Mouse (Mus musculus) heart, embryonic 14.5 days (tissue): ENCODE data around the gene Sf3a2. TPM values are rescaled to one million over a fixed set of nuclear protein-coding genes. Genes with fewer than 3 reads are reported as not detected.
A peak's percentile ranks its signal among the peaks of the same experiment; 100 is the strongest.

Experiments
- ATAC-seq: fragments of 200-750 bp; cut with Nextera tagmentation; 2 replicates; pipeline ENCODE4 v1.8.0; 2017; ENCODE audit warnings: low read depth, moderate TSS enrichment; ENCODE audit not compliant: insufficient number of reproducible peaks, insufficient read depth, low FRiP score
- H3K27ac ChIP-seq, 2 experiments: fragments of 200-500 bp in 1 of 2; fragments of 300-500 bp in 1 of 2; sonication (generic) in 1 of 2; replicated peaks in 1 of 2; 2 replicates each; pipeline ENCODE4 v1.5.1; 2012 to 2014; ENCODE audit warnings: low read depth in 2 of 2, low read length in 2 of 2, control low read depth in 1 of 2, mild to moderate bottlenecking in 1 of 2, mixed read lengths in 1 of 2; ENCODE audit not compliant: control insufficient read depth in 1 of 2, insufficient read depth in 1 of 2
- H3K27me3 ChIP-seq: fragments of 300-500 bp; sonication (generic); 2 replicates; pipeline ENCODE4 v1.6.1; 2014; ENCODE audit warnings: mild to moderate bottlenecking, low read length, control low read depth; ENCODE audit not compliant: control insufficient read depth, insufficient read depth
- H3K36me3 ChIP-seq: fragments of 300-500 bp; sonication (generic); 2 replicates; pipeline ENCODE4 v1.6.1; 2014; ENCODE audit warnings: mild to moderate bottlenecking, control low read depth, low read length, mixed read lengths; ENCODE audit not compliant: control insufficient read depth, insufficient read depth
- H3K4me1 ChIP-seq, 2 experiments: fragments of 200-500 bp in 1 of 2; fragments of 300-500 bp in 1 of 2; sonication (generic) in 1 of 2; 2 replicates each; pipeline ENCODE4 v1.6.1; 2012 to 2014; ENCODE audit warnings: low read length in 2 of 2, control low read depth in 1 of 2, mixed read lengths in 1 of 2; ENCODE audit not compliant: control insufficient read depth in 2 of 2, insufficient read depth in 2 of 2
- H3K4me2 ChIP-seq: fragments of 300-500 bp; sonication (generic); 2 replicates; pipeline ENCODE4 v1.6.1; 2014; ENCODE audit warnings: mild to moderate bottlenecking, low read length
- H3K4me3 ChIP-seq, 2 experiments: fragments of 200-500 bp in 1 of 2; fragments of 300-500 bp in 1 of 2; sonication (generic) in 1 of 2; 2 replicates each; pipeline ENCODE4 v1.5.1; 2012 to 2014; ENCODE audit warnings: low read length in 2 of 2, mild to moderate bottlenecking in 2 of 2, control low read depth in 1 of 2, low read depth in 1 of 2, moderate library complexity in 1 of 2; ENCODE audit not compliant: control insufficient read depth in 1 of 2, insufficient read depth in 1 of 2
- H3K9ac ChIP-seq: fragments of 300-500 bp; sonication (generic); 2 replicates; pipeline ENCODE4 v1.6.1; 2014; ENCODE audit warnings: mild to moderate bottlenecking, low read length
- H3K9me3 ChIP-seq: fragments of 300-500 bp; sonication (generic); 2 replicates; pipeline ENCODE4 v1.6.1; 2016; ENCODE audit warnings: low read length, control low read depth; ENCODE audit not compliant: control insufficient read depth
- WGBS: fragments of 180-500 bp; shearing (Covaris S2); extraction: QIAGEN DNeasy Blood & Tissue Kit; methylation state at CpG from one replicate; pipeline ENCODE4 v1.1.7; 2014; 5-methylcytosine and 5-hydroxymethylcytosine counted together
- polyA plus RNA-seq: library from polyadenylated mRNA; unstranded; fragments of >200 nt; fragmentation: Nextera tagmentation; extraction: Ambion mirVana; gene quantifications from 2 replicates; pipeline ENCODE4 v1.2.1, GENCODE M21; 2014

Sf3a2 gene
- polyA plus RNA-seq, 1 experiment from 2014 or later = 49.2 TPM

- 0 out of 4 replicates have a peak overlapping the region, but pooled peaks of 1 of the 2 experiments have one; percentile 17 for H3K27ac ChIP-seq
- H3K4me1 ChIP-seq = peaks cover 33 to 51% of the 10 kb centered on the region in 2 experiments
- 79% methylated on average over 5 of the region's 5 CpGs for WGBS
These were observed 7.3 kb downstream of the Sf3a2 start for GRCm38 (mm10) chr10:80805322-80805721.

GRCm38 (mm10) chr10:80805925-80806324 lies 7.9 kb downstream of the Sf3a2 start:
- Histone ChIP-seq H3K4me2 (no peak overlapping the region), H3K27me3 (no peaks in the 10 kb centered on the region), H3K27ac (no peak overlapping the region), H3K4me3 (no peak overlapping the region), H3K9ac (no peak overlapping the region), H3K9me3 (no peaks in the 10 kb centered on the region), H3K4me1 (peaks cover 35 to 53% of the 10 kb centered on the region in 2 experiments), H3K36me3 (peaks cover 45% of the 10 kb centered on the region)
- ATAC-seq = peak; percentile 28; the same call in 1 of the 2 replicates
- 18% methylated on average over 3 of the region's 3 CpGs for WGBS

More at GRCm38 (mm10) chr10:80805322-80805721, 7.3 kb downstream of the Sf3a2 start:
- Histone ChIP-seq H3K27me3 (no peaks in the 10 kb centered on the region), H3K36me3 (peaks cover 51% of the 10 kb centered on the region), H3K4me3 (no peak overlapping the region), H3K9me3 (no peaks in the 10 kb centered on the region), H3K4me2 (no peak overlapping the region), H3K9ac (peak overlapping the region; percentile 42; the same call in 1 of the 2 replicates)
- no peak for ATAC-seq

- peak overlapping the region; percentile 57 to 68; a peak in 3 of 4 replicates for H3K27ac ChIP-seq
- ATAC-seq = no peak
- peak overlapping the region; percentile 78 for H3K9ac ChIP-seq
- 41% methylated on average over 34 of the region's 34 CpGs for WGBS
- H3K9me3 ChIP-seq = no peaks in the 10 kb centered on the region
- H3K4me2 ChIP-seq = peak overlapping the region; percentile 77
- H3K4me3 ChIP-seq = peak overlapping the region; percentile 48 to 51
- no peaks in the 10 kb centered on the region for H3K27me3 ChIP-seq
- peaks cover 35 to 53% of the 10 kb centered on the region in 2 experiments for H3K4me1 ChIP-seq
- H3K36me3 ChIP-seq = peaks cover 39% of the 10 kb centered on the region
These were observed 8.5 kb downstream of the Sf3a2 start for GRCm38 (mm10) chr10:80806341-80807056.

GRCm38 (mm10) chr10:80807057-80807627 lies 9.1 kb downstream of the Sf3a2 start:
- no peaks in the 10 kb centered on the region for H3K9me3 ChIP-seq
- peak overlapping the region; percentile 57 to 68 for H3K27ac ChIP-seq
- H3K4me2 ChIP-seq = peak overlapping the region; percentile 77
- H3K27me3 ChIP-seq = no peaks in the 10 kb centered on the region
- peak overlapping the region; percentile 48 to 51 for H3K4me3 ChIP-seq
- peaks cover 36 to 53% of the 10 kb centered on the region in 2 experiments for H3K4me1 ChIP-seq
- peak; percentile 49 for ATAC-seq
- peak overlapping the region; percentile 78 for H3K9ac ChIP-seq
- H3K36me3 ChIP-seq = peaks cover 33% of the 10 kb centered on the region
- under 1% methylated on average over 58 of the region's 58 CpGs for WGBS

- Histone ChIP-seq H3K4me2 (peak overlapping the region; percentile 77), H3K27me3 (no peaks in the 10 kb centered on the region), H3K9ac (peak overlapping the region; percentile 78), H3K4me1 (peaks cover 43 to 56% of the 10 kb centered on the region in 2 experiments), H3K36me3 (peaks cover 21% of the 10 kb centered on the region), H3K4me3 (peak overlapping the region; percentile 10 to 21), H3K27ac (peak overlapping the region in 1 of 2 experiments; percentile 57; a peak in 1 of 4 replicates), H3K9me3 (no peaks in the 10 kb centered on the region)
- no peak for ATAC-seq
- WGBS = 19% methylated on average over 40 of the region's 40 CpGs
These were observed 10.3 kb downstream of the Sf3a2 start for GRCm38 (mm10) chr10:80808099-80808984.

GRCm38 (mm10) chr10:80808985-80809632 lies 11.1 kb downstream of the Sf3a2 start:
- H3K4me1 ChIP-seq = peaks cover 43 to 56% of the 10 kb centered on the region in 2 experiments
- no peaks in the 10 kb centered on the region for H3K9me3 ChIP-seq
- H3K36me3 ChIP-seq = peaks cover 13% of the 10 kb centered on the region
- ATAC-seq = no peak
- peak overlapping the region; percentile 78 for H3K9ac ChIP-seq
- 8% methylated on average over 18 of the region's 18 CpGs for WGBS
- no peaks in the 10 kb centered on the region for H3K27me3 ChIP-seq
- H3K27ac ChIP-seq = peak overlapping the region in 1 of 2 experiments; percentile 7; a peak in 1 of 4 replicates
- H3K4me2 ChIP-seq = peak overlapping the region; percentile 77
- H3K4me3 ChIP-seq = peak overlapping the region; percentile 10 to 21
